Mouse (Mus musculus): ENCODE measurements at regions not wholly inside any gene's neighbourhood (a gene's known extent, or its start where the extent isn't known, plus 50 kb on each side); places are given as distances from the start of the nearest gene placed in this dataset.

GRCm38 (mm10) chrX:93888480-93888879 lies 56.5 kb upstream of the Pdk3 start:
- TF ChIP-seq GATA1 (IDR thresholded peaks at IDR 0.05; ENCODE audit: borderline replicate concordance, low read length) (no peak), FLI1 (IDR thresholded peaks at IDR 0.05; ENCODE audit: low read length) (no peak)
